Mouse (Mus musculus): ENCODE measurements around the gene Abl1.

Gene Abl1

GRCm38 (mm10) chr2:31689045-31689444 is 869 bp downstream of the Abl1 start:
- DNase-seq, result no peak

GRCm38 (mm10) chr2:31690063-31690462 is 1.9 kb downstream of the Abl1 start:
- no peak for DNase-seq

- DNase-seq, result no peak
Observed at GRCm38 (mm10) chr2:31698209-31698608, 10.0 kb downstream of the Abl1 start.

GRCm38 (mm10) chr2:31700545-31701446 is 12.6 kb downstream of the Abl1 start:
- DNase-seq, result no peak

GRCm38 (mm10) chr2:31703226-31703625 is 15.1 kb downstream of the Abl1 start:
- no peak for DNase-seq

GRCm38 (mm10) chr2:31705914-31706313 is 17.7 kb downstream of the Abl1 start:
- DNase-seq, result no peak

- no peak for DNase-seq
Observed at GRCm38 (mm10) chr2:31706531-31706930, 18.4 kb downstream of the Abl1 start.

GRCm38 (mm10) chr2:31712716-31713115 is 24.5 kb downstream of the Abl1 start:
- DNase-seq, result no peak

GRCm38 (mm10) chr2:31713813-31714212 is 25.6 kb downstream of the Abl1 start:
- no peak for DNase-seq

GRCm38 (mm10) chr2:31714780-31715179 is 26.6 kb downstream of the Abl1 start:
- no peak for DNase-seq

GRCm38 (mm10) chr2:31715985-31716384 is 27.8 kb downstream of the Abl1 start:
- no peak for DNase-seq

GRCm38 (mm10) chr2:31719202-31719880 is 31.2 kb downstream of the Abl1 start:
- DNase-seq, result no peak

- no peak for DNase-seq
Observed at GRCm38 (mm10) chr2:31719944-31720343, 31.8 kb downstream of the Abl1 start.

- peak; percentile 15 for DNase-seq
Observed at GRCm38 (mm10) chr2:31720783-31721182, 32.6 kb downstream of the Abl1 start.

GRCm38 (mm10) chr2:31724730-31725490 is 36.7 kb downstream of the Abl1 start:
- DNase-seq, result no peak

GRCm38 (mm10) chr2:31727576-31728277 is 39.6 kb downstream of the Abl1 start:
- no peak for DNase-seq

GRCm38 (mm10) chr2:31730640-31731039 is 42.5 kb downstream of the Abl1 start:
- no peak for DNase-seq

- DNase-seq, result no peak
Observed at GRCm38 (mm10) chr2:31732497-31732896, 44.3 kb downstream of the Abl1 start.

- DNase-seq, result no peak
Observed at GRCm38 (mm10) chr2:31733558-31733957, 45.4 kb downstream of the Abl1 start.

- DNase-seq, result no peak
Observed at GRCm38 (mm10) chr2:31739041-31739440, 50.9 kb downstream of the Abl1 start.

GRCm38 (mm10) chr2:31741728-31742127 is 53.6 kb downstream of the Abl1 start:
- DNase-seq, result no peak

GRCm38 (mm10) chr2:31742134-31742533 is 54.0 kb downstream of the Abl1 start:
- no peak for DNase-seq

GRCm38 (mm10) chr2:31745741-31746243 is 57.6 kb downstream of the Abl1 start:
- DNase-seq, result no peak

Data from thymus, postnatal 25 days (tissue).